Mouse (Mus musculus): Measurements from ENCODE around the gene Ptpn5. TPM values are rescaled to one million over a fixed set of nuclear protein-coding genes. Genes with fewer than 3 reads are reported as not detected.

The Ptpn5 gene
- total and polyA plus RNA-seq, 2 experiments from 2014 or later: 98.3 to 138 TPM

DNA sequence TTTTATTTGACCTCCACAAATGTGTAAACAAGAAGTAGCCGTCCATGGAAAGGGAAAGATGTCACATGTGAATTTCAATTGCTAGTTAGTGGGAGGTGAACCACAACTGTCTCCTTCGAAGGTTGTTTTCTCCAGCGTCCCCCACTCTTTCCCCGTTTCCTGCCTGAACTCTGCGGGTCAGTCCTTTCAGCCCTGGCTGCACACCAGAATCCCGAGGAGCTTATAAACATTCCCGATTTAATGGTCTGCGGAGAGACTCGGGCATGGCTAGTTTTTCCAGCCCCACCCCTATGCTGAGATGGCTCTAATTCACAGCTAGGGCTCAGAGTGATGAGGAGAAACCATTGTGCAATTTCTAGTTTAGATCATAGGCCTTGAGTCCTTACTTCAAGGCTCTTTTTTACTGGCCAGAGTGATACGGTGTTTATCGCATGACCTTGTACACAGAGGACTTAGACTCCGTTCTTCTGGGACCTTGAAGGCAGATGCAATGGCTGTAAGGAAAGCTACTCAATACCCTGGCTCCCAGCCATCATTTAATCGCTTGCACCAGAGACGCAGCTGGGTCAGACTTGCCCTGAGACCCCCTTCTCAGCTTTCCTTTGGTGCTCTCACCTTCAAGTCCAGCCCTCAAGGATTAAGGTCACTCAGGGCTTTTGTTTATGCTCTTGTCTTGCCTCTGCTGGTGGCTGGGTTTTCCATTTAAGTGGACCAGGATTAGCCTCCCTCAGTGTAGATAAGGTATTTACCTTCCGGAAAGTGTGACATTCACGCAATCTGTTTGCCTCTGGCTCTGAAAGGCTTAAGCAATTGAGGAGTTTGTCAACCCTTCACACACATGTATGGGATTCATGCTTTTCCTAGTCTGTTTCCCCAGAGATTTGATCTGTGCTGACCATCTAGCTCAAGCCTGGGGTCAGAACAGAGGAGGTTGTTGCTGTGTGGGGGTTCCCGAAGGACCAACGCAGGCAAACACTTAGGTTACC is 59.7 kb downstream of the Ptpn5 start:
- DNase-seq (ENCODE audit: low spot score): no peak

DNA sequence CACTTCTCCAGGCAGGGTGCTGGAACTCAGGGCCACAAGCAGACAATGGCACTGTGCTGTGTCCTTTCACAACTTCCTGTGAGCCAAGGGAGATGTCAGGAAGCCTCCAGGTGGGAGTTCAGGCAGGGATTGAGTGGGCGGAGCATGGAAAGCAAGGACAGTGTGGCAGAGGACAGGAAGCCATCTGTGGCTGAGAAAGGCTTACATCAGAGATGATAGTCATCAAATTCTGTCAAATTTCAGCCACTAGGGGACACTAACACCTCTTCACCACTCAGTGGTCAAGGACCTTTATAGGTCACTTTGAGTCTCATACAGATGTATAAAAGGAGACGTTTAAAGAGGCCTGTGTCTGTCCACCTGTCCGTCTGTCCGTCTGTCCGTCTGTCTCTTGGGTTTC is 60.9 kb downstream of the Ptpn5 start:
- no peak for ATAC-seq
- Histone ChIP-seq H3K4me1 (ENCODE audit: insufficient read depth, low read length) (no peaks in the 10 kb centered on the region), H3K4me3 (ENCODE audit: low read length) (no peak overlapping the region), H3K36me3 (ENCODE audit: insufficient read depth, low read length) (no peaks in the 10 kb centered on the region), H3K27me3 (ENCODE audit: insufficient read depth, low read length) (no peaks in the 10 kb centered on the region), H3K9me3 (ENCODE audit: low read length) (no peaks in the 10 kb centered on the region), H3K4me2 (ENCODE audit: low read depth, low read length) (no peak overlapping the region), H3K9ac (replicated peaks; ENCODE audit: low read length) (no peak overlapping the region), H3K27ac (no peak overlapping the region)
- peak; percentile 25 for DNase-seq (ENCODE audit: low spot score)
- WGBS: 71% methylated on average over 5 of the region's 5 CpGs
- TF ChIP-seq CTCF (IDR thresholded peaks at IDR 0.05; ENCODE audit: low read depth): peak; percentile 51

More for the DNA sequence above, 59.7 kb downstream of the Ptpn5 start:
- Histone ChIP-seq H3K9ac (replicated peaks; ENCODE audit: low read length) (no peak overlapping the region), H3K27ac (peak overlapping the region; percentile 20; the same call in 1 of the 2 replicates), H3K4me3 (ENCODE audit: low read length) (no peak overlapping the region), H3K4me2 (ENCODE audit: low read depth, low read length) (no peak overlapping the region), H3K27me3 (ENCODE audit: insufficient read depth, low read length) (no peaks in the 10 kb centered on the region), H3K9me3 (ENCODE audit: low read length) (no peaks in the 10 kb centered on the region), H3K4me1 (ENCODE audit: insufficient read depth, low read length) (no peaks in the 10 kb centered on the region), H3K36me3 (ENCODE audit: insufficient read depth, low read length) (0 out of 2 replicates have a peak, but pooled peaks cover 5% of the 10 kb centered on the region)
- ATAC-seq: no peak
- WGBS: 55% methylated on average over 18 of the region's 18 CpGs
- no peak for TF ChIP-seq CTCF (IDR thresholded peaks at IDR 0.05; ENCODE audit: low read depth)

DNA sequence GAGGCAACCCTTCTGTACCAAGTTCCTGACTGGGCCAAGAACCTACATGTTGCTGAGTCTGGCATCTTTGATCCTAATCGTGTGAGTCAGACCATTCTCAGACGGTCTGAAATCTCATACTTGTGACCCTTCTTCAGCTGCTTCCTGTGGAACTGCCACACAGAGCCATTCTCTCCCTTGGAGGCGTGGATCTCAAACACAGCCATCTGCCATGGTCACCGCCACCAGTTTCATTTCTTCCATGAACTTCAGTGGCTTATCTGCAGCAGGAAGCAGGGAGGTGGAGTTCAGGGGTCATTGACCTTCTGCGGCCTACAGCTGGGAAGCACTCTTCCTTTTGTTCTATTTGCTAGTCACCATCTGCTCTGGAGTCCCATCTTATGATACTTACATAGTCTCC is 65.6 kb downstream of the Ptpn5 start:
- DNase-seq (ENCODE audit: low spot score) (no peak), ATAC-seq (no peak)
- no peaks in the 10 kb centered on the region for H3K36me3 ChIP-seq (ENCODE audit: insufficient read depth, low read length)
- no peak overlapping the region for H3K4me3 ChIP-seq (ENCODE audit: low read length)
- no peak overlapping the region for H3K9ac ChIP-seq (replicated peaks; ENCODE audit: low read length)
- H3K4me2 ChIP-seq (ENCODE audit: low read depth, low read length): no peak overlapping the region
- no peak for TF ChIP-seq CTCF (IDR thresholded peaks at IDR 0.05; ENCODE audit: low read depth)
- no peak overlapping the region for H3K27ac ChIP-seq
- no peaks in the 10 kb centered on the region for H3K27me3 ChIP-seq (ENCODE audit: insufficient read depth, low read length)
- H3K4me1 ChIP-seq (ENCODE audit: insufficient read depth, low read length): no peaks in the 10 kb centered on the region
- 77% methylated on average over 5 of the region's 5 CpGs for WGBS
- no peaks in the 10 kb centered on the region for H3K9me3 ChIP-seq (ENCODE audit: low read length)

DNA sequence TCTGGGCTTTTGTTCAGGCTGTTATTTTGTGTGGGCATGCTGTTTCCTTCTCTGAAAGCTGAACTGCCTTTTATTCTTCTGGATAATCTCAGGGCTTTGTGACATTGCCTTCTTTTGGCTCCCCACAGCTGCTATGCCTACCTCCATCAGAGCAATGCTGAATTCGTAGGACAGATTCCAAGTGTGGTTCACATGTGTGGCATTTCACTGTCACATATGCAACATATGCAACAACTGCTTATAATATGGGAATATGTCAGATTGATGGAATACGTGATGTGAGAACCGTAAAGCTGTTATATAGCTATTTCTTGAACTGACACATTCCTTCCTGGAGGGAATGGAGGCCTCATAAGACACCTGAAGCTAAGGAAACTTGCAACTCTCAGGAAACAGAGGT is 66.5 kb downstream of the Ptpn5 start:
- no peak for DNase-seq (ENCODE audit: low spot score)
- Histone ChIP-seq H3K9me3 (ENCODE audit: low read length) (no peaks in the 10 kb centered on the region), H3K4me2 (ENCODE audit: low read depth, low read length) (no peak overlapping the region), H3K36me3 (ENCODE audit: insufficient read depth, low read length) (no peaks in the 10 kb centered on the region), H3K9ac (replicated peaks; ENCODE audit: low read length) (no peak overlapping the region), H3K27me3 (ENCODE audit: insufficient read depth, low read length) (no peaks in the 10 kb centered on the region), H3K4me3 (ENCODE audit: low read length) (no peak overlapping the region), H3K27ac (no peak overlapping the region), H3K4me1 (ENCODE audit: insufficient read depth, low read length) (no peaks in the 10 kb centered on the region)
- no peak for ATAC-seq
- 81% methylated on average over 3 of the region's 3 CpGs for WGBS
- no peak for TF ChIP-seq CTCF (IDR thresholded peaks at IDR 0.05; ENCODE audit: low read depth)

DNA sequence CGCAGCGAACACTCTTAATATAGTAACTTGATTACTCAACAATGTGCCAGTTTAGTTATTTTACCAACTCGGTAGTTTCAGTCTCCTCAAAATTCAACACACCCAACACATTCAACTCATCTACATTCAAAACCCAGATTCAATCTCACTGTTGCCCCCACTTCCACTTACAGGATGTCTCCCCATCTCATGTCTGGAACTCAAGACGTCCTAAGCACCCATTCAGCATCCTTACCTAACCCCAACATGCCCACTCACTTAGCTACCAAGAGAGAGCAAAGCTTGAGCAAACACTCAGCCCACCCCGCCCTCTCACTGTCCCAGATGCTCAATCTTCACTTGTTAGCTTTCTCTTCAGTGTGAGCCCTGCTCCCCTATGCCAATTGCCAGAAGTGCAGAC is 71.9 kb downstream of the Ptpn5 start:
- WGBS: 90% methylated on average over 5 of the region's 5 CpGs
- no peak overlapping the region for H3K9ac ChIP-seq (replicated peaks; ENCODE audit: low read length)
- no peak for TF ChIP-seq CTCF (IDR thresholded peaks at IDR 0.05; ENCODE audit: low read depth)

DNA sequence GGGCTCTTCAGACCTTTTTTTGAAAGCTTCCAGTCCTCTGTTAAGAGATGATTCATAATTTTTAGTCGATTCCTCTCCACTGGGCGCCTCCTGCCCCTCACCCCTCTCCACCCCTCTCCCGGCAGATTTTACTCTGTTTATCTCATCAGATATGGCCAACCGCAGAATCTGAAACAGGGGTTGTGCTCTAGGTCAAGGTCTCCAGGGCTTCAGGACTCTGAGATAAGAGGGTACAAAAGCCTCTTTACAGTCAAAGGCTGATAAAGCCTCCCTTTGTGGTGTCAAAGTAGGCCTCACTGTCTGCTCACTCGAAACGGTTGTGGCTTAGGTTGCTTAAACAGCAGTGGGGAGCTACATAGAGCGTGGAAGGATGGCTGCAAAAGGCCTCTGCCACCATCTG is 74.1 kb downstream of the Ptpn5 start:
- Histone ChIP-seq H3K4me3 (ENCODE audit: low read length) (no peak overlapping the region), H3K4me1 (ENCODE audit: insufficient read depth, low read length) (no peaks in the 10 kb centered on the region), H3K36me3 (ENCODE audit: insufficient read depth, low read length) (no peaks in the 10 kb centered on the region), H3K4me2 (ENCODE audit: low read depth, low read length) (no peak overlapping the region), H3K27me3 (ENCODE audit: insufficient read depth, low read length) (no peaks in the 10 kb centered on the region), H3K27ac (no peak overlapping the region), H3K9ac (replicated peaks; ENCODE audit: low read length) (no peak overlapping the region), H3K9me3 (ENCODE audit: low read length) (no peaks in the 10 kb centered on the region)
- ATAC-seq: no peak
- WGBS: 82% methylated on average over 7 of the region's 7 CpGs
- no peak for DNase-seq (ENCODE audit: low spot score)
- TF ChIP-seq CTCF (IDR thresholded peaks at IDR 0.05; ENCODE audit: low read depth): no peak

More for the DNA sequence above, 71.9 kb downstream of the Ptpn5 start:
- ATAC-seq: no peak
- H3K4me1 ChIP-seq (ENCODE audit: insufficient read depth, low read length): no peaks in the 10 kb centered on the region
- DNase-seq (ENCODE audit: low spot score): no peak
- no peak overlapping the region for H3K27ac ChIP-seq
- H3K4me2 ChIP-seq (ENCODE audit: low read depth, low read length): no peak overlapping the region
- no peak overlapping the region for H3K4me3 ChIP-seq (ENCODE audit: low read length)
- H3K27me3 ChIP-seq (ENCODE audit: insufficient read depth, low read length): no peaks in the 10 kb centered on the region
- no peaks in the 10 kb centered on the region for H3K9me3 ChIP-seq (ENCODE audit: low read length)
- H3K36me3 ChIP-seq (ENCODE audit: insufficient read depth, low read length): no peaks in the 10 kb centered on the region

DNA sequence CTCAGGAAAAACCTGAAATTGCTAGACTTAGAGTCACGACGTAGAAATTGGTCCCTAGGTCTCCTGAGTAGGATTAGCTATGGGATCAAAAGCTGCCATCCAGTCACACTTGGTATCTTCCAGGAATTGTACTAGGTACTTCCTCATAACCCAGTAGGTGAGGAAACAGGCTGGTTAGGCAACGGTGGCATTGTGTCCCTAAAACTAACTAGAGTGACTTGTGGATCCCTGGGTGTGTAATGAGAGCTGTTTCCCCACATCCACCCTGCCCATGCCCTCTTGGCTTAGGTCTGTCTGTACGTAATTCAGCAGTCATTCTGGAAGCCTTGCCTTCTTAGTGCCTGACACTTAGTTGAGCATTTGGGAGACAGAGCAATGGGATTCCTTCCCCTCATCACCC is 77.2 kb downstream of the Ptpn5 start:
- WGBS: 85% methylated on average over 4 of the region's 4 CpGs
- no peak overlapping the region for H3K4me2 ChIP-seq (ENCODE audit: low read depth, low read length)
- H3K9ac ChIP-seq (replicated peaks; ENCODE audit: low read length): no peak overlapping the region
- H3K27ac ChIP-seq: no peak overlapping the region
- H3K4me3 ChIP-seq (ENCODE audit: low read length): no peak overlapping the region
- H3K4me1 ChIP-seq (ENCODE audit: insufficient read depth, low read length): peaks cover 9% of the 10 kb centered on the region
- H3K27me3 ChIP-seq (ENCODE audit: insufficient read depth, low read length): no peaks in the 10 kb centered on the region
- no peaks in the 10 kb centered on the region for H3K36me3 ChIP-seq (ENCODE audit: insufficient read depth, low read length)
- no peak for DNase-seq (ENCODE audit: low spot score)
- no peak for TF ChIP-seq CTCF (IDR thresholded peaks at IDR 0.05; ENCODE audit: low read depth)
- H3K9me3 ChIP-seq (ENCODE audit: low read length): no peaks in the 10 kb centered on the region
- ATAC-seq: no peak

All from hindbrain, postnatal 0 days (tissue).